Mouse (Mus musculus) Muller cell, postnatal 12 days (primary cell): ENCODE results near the gene Ypel4.
A peak's percentile ranks its signal among the peaks of the same experiment; 100 is the strongest.

ENCODE experiments used
- DNase-seq: peaks from one replicate; pipeline ENCODE4 v3.0.0-alpha.2; 2015; ENCODE audit errors: inconsistent ontology term

Ypel4 gene

GRCm38 (mm10) chr2:84733579-84734300, at the start of gene Ypel4:
TSS of gene Ypel4 (plus strand) at chr2:84734058.
- DNase-seq: peak; percentile 95

DNA sequence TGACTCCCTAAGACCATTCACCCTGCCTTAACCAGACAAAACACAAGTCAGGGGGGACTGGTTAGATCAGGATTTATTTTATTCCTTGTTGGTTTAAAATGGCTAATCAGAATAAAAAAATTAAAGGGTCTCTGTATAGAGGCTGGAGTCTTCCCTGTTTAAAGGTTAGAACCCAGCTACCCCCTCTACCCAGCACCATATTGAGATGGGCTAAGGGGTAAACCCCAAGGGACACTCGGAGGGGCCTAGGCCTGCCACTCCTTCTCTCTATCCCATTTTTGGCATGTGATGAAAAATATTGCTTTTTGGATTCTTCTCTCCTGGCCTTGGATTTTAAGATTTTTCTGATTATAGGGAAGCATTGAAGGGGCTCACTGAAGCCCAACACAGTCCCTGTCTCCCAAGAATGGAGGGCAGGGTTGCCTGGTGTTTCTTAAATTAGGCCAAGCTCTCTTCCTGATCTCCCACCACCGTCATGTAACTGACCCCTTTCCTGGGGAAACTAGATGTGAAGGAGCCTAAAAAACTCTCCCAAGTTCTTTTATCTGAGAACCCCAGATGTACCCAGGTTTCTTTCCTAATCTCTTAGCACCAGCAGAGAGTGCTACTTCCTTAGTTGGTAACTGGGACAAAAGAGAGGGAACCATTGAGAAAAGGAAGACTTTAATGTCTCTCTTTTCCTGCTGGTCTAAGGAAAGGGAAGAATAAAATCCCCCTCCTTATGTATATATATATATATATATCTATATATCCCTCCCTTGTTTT, 45.6 kb upstream of the Ypel4 start:
- no peak for DNase-seq

- no peak for DNase-seq
Observed at GRCm38 (mm10) chr2:84690050-84690449, 43.8 kb upstream of the Ypel4 start.

DNA sequence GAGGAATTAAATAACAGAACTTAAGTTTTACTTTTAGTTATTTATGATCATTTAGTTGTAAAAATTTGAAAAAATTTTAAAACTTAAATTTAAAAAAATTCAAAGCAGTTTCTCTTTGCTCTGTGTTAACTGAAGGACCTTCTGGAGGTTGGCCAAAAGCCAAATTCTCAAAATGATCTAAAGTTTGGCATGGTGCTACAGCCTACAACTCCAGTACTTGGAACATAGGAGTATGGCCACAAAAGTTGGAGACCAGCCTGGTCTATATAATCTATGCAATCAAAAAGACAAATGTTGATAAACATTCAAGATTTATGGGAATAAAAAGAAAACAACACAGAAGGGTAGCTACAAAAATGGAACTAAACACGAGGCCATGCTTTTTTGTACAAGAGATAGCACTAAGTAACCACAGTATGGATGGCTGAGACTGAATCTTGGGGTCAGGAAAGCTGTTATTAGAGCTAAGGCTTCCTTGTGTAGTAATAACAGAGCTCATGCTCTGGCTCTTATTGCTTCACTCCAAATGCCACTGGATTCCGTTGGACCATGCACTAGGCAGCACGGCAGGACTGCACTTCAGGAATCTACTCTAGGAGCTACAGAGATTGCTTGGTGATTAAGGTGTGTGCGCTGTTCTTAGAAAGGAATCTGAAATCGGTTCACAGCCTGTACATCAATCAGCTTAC, 38.7 kb upstream of the Ypel4 start:
- no peak for DNase-seq

DNA sequence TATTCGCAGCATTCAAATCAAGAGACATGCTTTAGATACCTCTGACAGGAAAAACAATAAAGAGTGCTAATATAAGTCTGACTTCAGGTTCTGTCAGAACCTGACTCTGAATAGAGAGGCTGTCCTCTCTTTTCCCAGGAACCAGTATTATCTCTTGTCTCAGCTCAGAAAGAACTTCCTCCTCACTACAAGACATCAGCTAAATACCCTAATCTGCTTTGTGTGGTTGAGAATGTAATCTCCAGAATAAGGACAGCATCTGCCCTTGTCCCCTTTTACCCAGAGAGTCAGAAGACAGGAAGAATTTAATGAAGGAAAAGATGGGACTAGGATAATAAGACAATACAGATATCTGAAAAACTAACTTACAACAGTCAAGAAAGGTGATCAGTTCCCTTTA, 30.4 kb upstream of the Ypel4 start:
- no peak for DNase-seq

- peak; percentile 36 for DNase-seq
Observed at GRCm38 (mm10) chr2:84704329-84704728, 29.5 kb upstream of the Ypel4 start.

GRCm38 (mm10) chr2:84705295-84705694, 28.6 kb upstream of the Ypel4 start:
- no peak for DNase-seq

- DNase-seq: peak; percentile 60
Observed at GRCm38 (mm10) chr2:84707523-84707922, 26.3 kb upstream of the Ypel4 start.

- no peak for DNase-seq
Observed at GRCm38 (mm10) chr2:84711898-84712297, 22.0 kb upstream of the Ypel4 start.

DNA sequence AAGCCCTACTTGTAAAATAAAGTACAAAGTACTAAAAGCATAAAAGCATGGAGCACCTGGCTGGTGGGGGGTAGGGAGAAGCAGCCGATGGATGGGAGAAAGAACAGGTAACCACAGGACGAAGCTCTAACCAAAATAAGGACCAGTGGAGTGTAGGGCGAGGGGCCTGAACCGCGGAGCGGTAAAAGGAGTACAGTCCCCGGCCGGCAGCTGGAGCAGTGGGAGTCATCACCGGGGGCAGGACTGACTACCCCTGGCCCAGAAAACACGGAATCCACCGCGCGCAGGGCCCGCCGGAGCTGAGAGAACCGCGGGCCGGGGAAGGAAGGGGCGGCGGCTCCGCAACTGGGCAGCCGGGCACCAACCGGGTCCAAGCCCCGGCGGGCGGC, 19.4 kb upstream of the Ypel4 start:
- no peak for DNase-seq

- DNase-seq: peak; percentile 100
Observed at GRCm38 (mm10) chr2:84714811-84715561, 18.9 kb upstream of the Ypel4 start, which contains the start of gene Zdhhc5. TSS of gene Zdhhc5 (minus strand) at chr2:84715180.

- DNase-seq: no peak
Observed at GRCm38 (mm10) chr2:84715562-84716361, 18.1 kb upstream of the Ypel4 start.

DNA sequence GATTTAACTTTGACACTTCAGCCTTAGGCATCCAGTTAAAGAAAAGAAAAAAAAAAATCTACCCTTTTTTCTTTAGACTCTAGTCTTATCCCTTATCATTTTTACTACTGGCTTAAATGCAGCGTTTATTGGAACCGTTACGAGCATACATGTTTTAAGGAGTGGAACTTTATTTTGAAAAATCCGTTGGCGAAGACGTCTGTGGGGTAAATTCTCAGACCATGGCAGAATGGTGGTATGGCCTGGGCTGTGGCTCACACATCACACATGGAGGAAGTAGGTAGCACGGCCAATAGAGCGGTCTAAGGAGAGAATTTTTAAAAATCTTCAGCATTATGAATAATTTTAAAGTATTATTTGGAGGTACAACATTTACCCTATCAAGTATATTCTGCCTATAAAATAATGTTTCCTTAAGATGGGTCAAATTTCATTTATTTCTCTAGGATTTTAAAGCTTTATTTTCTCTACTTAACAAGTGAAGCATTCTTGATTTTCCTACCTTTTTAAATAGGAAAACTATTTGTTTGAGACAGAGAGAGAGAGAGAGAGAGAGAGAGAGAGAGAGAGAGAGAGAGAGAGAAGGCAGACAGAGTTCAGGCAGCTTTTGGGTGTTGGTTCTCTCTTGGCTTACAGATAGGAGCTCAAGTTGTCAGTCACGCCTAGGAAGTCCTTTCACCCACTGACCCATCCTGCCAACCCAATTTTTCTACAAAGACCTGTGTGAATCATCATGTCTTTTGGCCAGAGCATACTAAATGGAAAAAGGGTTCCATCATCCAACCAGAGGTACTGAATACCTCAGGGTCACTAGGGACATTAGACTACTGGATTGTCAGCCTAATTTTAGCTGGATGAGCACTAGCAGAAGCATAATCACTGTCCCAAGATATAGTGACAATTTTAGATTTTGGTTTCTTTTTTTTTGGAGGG, 17.2 kb upstream of the Ypel4 start:
- peak; percentile 64 for DNase-seq

DNA sequence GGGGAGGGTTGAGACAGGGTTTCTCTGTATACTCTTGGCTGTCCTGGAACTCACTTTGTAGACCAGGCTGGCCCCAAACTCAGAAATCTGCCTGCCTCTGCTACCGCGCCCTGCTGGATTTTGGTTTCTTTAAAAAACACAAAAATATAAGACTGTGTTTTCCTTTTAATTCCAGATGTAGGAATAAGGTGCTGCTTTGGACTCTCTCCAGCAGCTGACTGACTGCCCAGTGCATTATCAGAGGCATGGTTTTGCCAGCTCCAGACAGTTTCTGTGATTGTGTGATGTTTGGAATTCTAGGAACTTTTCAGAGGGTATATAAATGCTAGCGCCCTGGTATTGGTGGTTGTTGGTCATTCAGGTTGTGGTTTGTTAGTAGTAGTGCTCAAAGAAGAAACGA, 16.5 kb upstream of the Ypel4 start:
- no peak for DNase-seq

- DNase-seq: no peak
Observed at GRCm38 (mm10) chr2:84720718-84721117, 13.1 kb upstream of the Ypel4 start.

GRCm38 (mm10) chr2:84721182-84721581, 12.7 kb upstream of the Ypel4 start:
- no peak for DNase-seq

GRCm38 (mm10) chr2:84723856-84724255, 10.0 kb upstream of the Ypel4 start:
- DNase-seq: no peak

DNA sequence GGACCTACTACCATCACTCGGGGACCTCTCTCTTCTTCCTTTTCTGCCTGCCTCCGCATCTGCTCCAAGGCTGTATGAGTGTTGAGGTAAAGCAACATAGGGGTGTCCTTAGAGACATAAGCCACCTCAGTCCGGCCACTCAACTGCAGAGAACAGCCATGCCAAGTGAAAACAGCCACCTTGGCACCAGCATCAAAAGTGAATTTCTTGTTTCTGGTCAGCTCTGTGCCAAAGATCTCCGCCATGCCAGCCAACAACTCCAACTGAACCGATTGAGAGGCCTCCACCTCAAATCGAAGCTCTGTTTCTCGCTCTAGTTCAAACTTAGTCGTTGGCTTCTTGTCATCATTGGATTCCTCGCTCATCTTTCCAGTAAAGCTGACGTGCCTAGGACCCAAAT, 8.1 kb upstream of the Ypel4 start:
- no peak for DNase-seq

- no peak for DNase-seq
Observed at GRCm38 (mm10) chr2:84726716-84727115, 7.1 kb upstream of the Ypel4 start.
